Mouse (Mus musculus) B cell, adult (primary cell): Measurements from ENCODE around the gene Taz. TPM values are rescaled to one million over a fixed set of nuclear protein-coding genes. Genes with fewer than 3 reads are reported as not detected.

ENCODE experiments used
- total RNA-seq: library from RNA; stranded (reverse); gene quantifications from 4 replicates; pipeline ENCODE4 v1.2.4, GENCODE M21; 2023; ENCODE audit not compliant: inconsistent age

Gene Taz
- total RNA-seq, result 93.5 to 123 TPM (median 106 TPM) in 4 replicates

GRCm38 (mm10) chrX:74281732-74282394, at the start of gene Taz, which contains the start of gene Dnase1l1:
TSS of gene Taz (plus strand) at chrX:74281912.
TSS of gene Dnase1l1 (minus strand) at chrX:74282337.

GRCm38 (mm10) chrX:74249615-74250014, 32.1 kb upstream of the Taz start, which contains the start of gene Flna:
TSS of gene Flna (minus strand) at chrX:74249820.

DNA sequence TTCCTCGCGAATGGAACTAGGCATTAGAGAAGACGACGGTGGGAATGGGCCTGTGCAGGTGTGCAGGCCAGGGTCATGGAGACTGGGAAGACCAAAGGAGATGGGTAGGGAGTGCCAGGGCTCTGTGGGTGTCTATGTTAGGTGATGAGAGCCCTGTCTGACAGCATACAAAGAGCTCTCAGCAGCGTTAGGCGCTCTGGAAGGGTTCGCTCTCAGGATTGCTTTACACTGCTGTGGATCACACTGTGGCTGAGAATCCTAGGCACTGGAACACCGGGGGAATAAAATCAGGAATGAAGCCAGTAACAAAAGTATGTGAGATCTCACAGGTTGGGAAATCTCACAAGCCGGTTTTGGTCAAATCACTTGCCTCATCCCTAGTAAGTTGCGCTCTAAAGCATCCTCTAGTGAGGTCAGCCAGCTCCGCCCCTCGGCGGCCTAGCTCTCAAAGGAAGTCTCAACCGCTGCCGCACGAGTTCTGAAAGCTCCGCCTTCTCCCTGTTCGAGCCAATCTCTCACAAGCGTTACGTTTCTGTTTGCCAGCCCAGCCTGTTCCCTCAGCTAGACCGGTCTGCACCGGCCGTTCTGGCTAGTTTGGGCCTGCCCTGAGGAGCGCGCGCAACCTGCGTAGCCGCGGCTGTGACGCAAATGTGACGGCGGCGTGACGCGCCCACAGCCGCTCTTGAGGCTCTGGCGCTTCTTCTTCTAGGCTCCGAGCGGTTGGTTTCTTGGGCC, 27.4 kb upstream of the Taz start, which contains the start of gene Emd:
Emd (plus strand) TSS at position 535 of the 735 bp plus-strand sequence.

DNA sequence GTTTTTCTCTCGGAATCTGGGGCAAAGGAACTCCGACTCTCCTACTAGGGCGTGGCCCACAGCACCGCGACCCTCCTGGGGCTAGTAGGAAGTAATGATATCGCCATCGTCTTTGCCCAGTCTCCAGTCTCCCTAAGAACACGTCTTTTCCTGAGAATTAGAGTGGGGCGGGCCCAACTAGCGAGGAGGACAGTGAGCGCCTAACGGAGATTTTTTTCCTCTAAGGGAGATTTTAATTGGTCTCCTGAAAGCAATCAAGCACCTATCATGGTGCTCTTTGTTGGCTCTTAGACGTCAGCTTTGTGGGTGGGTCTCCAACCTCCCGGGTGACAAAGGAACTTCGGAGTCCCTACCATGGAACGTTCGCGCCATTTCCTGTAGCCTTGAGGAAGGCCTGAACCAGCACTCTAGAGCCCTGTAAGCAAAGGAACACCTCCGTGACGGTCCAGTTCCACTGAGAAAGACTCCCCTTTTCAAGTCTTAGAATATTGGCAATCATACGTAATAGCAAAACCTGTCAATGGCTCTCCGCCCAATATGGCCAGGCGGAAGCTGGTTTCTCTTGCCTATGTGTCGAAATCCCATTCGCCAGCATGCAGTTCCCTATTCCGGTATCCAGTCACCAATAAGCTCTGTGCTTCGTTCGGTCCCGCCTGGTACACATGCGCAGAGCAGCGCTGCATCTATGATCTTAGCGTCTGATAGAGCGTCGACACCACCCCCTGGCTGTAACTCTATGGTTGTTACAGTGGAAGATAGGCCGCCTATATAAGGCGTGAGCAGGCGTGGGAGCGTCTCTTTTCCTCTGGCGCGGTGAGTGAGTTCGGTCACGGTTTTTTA, 11.4 kb upstream of the Taz start, which contains the start of gene Rpl10:
Rpl10 (plus strand) TSS at position 751 of the 840 bp plus-strand sequence.

GRCm38 (mm10) chrX:74296538-74297448, 15.1 kb downstream of the Taz start, which contains the start of gene Atp6ap1:
TSS of gene Atp6ap1 (plus strand) at chrX:74297097.

DNA sequence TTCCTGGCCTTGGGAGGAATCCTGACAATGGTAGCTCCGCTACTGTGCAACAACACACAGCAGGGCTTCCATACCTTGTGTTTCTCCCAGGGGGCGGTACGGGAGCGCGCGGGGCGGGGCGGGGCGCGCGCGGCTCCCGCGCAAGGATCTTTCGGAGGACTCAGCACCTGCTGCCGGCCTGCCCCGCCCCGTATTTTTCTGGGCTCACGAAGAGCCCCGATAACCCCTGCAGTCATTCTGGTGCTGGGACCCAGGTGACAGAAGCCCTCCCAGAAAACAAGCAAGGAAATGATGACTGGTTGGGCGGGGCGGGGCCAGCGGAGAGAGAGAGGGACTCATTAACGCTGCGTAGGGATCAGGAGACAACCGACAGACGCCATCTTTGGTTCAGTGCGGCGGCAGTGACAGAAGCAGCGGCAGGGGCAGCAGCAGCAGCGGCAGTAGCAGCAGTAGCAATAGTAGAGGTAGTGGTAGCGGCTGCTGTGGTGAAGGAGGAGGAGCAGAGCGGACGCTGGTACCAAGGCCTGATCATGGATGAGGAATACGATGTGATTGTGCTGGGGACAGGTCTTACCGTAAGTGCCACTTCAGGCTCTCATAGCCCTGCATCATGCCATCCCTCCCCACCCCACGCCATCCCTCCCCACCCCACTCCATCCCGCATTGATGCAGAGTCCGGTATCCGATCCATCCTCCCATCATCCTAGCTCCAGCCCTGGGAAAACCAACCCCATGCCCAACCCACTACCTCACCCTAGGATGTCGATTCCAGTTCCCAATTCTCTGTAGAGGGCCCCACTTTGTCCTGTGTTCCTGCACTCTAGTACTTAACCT, 23.4 kb downstream of the Taz start, which contains the start of gene Gdi1:
Gdi1 (plus strand) TSS at position 132 of the 834 bp plus-strand sequence.

GRCm38 (mm10) chrX:74312540-74313464, 31.1 kb downstream of the Taz start, which contains the start of gene Fam50a:
TSS of gene Fam50a (plus strand) at chrX:74313033.

GRCm38 (mm10) chrX:74328725-74329161, 47.0 kb downstream of the Taz start, which contains the start of gene Plxna3:
TSS of gene Plxna3 (plus strand) at chrX:74329066.

Other genes starting within 250 kb of the Taz start
- not detected in 4 replicates for gene Opn1mw, start 154.4 kb upstream of the Taz start, total RNA-seq
- gene Mecp2, start 146.5 kb upstream of the Taz start, total RNA-seq, result 41.7 to 52.4 TPM (median 47.8 TPM) in 4 replicates
- gene Tex28, start 114.1 kb upstream of the Taz start, total RNA-seq, result not detected in 4 replicates
- gene Tktl1, start 104.7 kb upstream of the Taz start, total RNA-seq, result 0.42 to 0.67 TPM (median 0.57 TPM) in 4 replicates
- 454 to 490 TPM (median 483 TPM) in 4 replicates for gene Flna, start 32.1 kb upstream of the Taz start, total RNA-seq
- gene Emd, start 27.2 kb upstream of the Taz start, total RNA-seq, result 89.2 to 95.0 TPM (median 89.9 TPM) in 4 replicates
- gene Rpl10, start 11.1 kb upstream of the Taz start, total RNA-seq, result 578 to 737 TPM (median 614 TPM) in 4 replicates
- gene Dnase1l1, start 425 bp downstream of the Taz start, total RNA-seq, result 13.0 to 20.3 TPM (median 15.0 TPM) in 4 replicates
- gene Atp6ap1, start 15.2 kb downstream of the Taz start, total RNA-seq, result 166 to 176 TPM (median 174 TPM) in 4 replicates
- 307 to 387 TPM (median 365 TPM) in 4 replicates for gene Gdi1, start 23.1 kb downstream of the Taz start, total RNA-seq
- gene Fam50a, start 31.1 kb downstream of the Taz start, total RNA-seq, result 101 to 115 TPM (median 104 TPM) in 4 replicates
- gene Plxna3, start 47.2 kb downstream of the Taz start, total RNA-seq, result 13.3 to 19.2 TPM (median 16.1 TPM) in 4 replicates
- 23.7 to 32.8 TPM (median 26.6 TPM) in 4 replicates for gene Lage3, start 71.7 kb downstream of the Taz start, total RNA-seq
- gene Ubl4a, start 91.3 kb downstream of the Taz start, total RNA-seq, result 21.4 to 36.5 TPM (median 28.5 TPM) in 4 replicates
- 13.5 to 19.3 TPM (median 16.5 TPM) in 4 replicates for gene Slc10a3, start 91.4 kb downstream of the Taz start, total RNA-seq
- 14.8 to 20.2 TPM (median 16.8 TPM) in 4 replicates for gene Fam3a, start 111.4 kb downstream of the Taz start, total RNA-seq
- gene Ikbkg, start 111.4 kb downstream of the Taz start, total RNA-seq, result 56.8 to 57.7 TPM (median 57.5 TPM) in 4 replicates
- gene G6pdx, start 147.3 kb downstream of the Taz start, total RNA-seq, result 31.4 to 37.9 TPM (median 35.4 TPM) in 4 replicates
- not detected in 4 replicates for gene Gm6880, start 199.5 kb downstream of the Taz start, total RNA-seq